Mouse (Mus musculus) olfactory bulb, adult 2 months (tissue): ENCODE measurements around the gene Mok.

ENCODE experiments used
- CTCF ChIP-seq: fragments of 200-500 bp; IDR thresholded peaks from 2 replicates; pipeline ENCODE4 v1.5.1; 2012; ENCODE audit warnings: low read depth, mild to moderate bottlenecking, low read length, moderate library complexity; ENCODE audit not compliant: insufficient read depth
- POLR2A ChIP-seq: fragments of 200-500 bp; IDR thresholded peaks from 2 replicates; pipeline ENCODE4 v1.6.1; 2012; ENCODE audit warnings: mild to moderate bottlenecking, low read depth, low read length, moderate library complexity; ENCODE audit not compliant: insufficient read depth

GRCm38 (mm10) chr12:110797842-110798431 is 42.8 kb downstream of the Mok start:
- TF ChIP-seq CTCF (no peak), POLR2A (no peak)
